Mouse (Mus musculus) spleen, postnatal 0 days (tissue): ENCODE measurements around the gene Nsun2. TPM values are rescaled to one million over a fixed set of nuclear protein-coding genes. Genes with fewer than 3 reads are reported as not detected.

Experiments used
- polyA plus RNA-seq: library from polyadenylated mRNA; unstranded; fragments of >200 nt; fragmentation: Nextera tagmentation; extraction: Ambion mirVana; gene quantifications from 2 replicates; pipeline ENCODE4 v1.2.1, GENCODE M21; 2015

The Nsun2 gene
- 95.3 and 98.4 TPM in 2 replicates for polyA plus RNA-seq

DNA sequence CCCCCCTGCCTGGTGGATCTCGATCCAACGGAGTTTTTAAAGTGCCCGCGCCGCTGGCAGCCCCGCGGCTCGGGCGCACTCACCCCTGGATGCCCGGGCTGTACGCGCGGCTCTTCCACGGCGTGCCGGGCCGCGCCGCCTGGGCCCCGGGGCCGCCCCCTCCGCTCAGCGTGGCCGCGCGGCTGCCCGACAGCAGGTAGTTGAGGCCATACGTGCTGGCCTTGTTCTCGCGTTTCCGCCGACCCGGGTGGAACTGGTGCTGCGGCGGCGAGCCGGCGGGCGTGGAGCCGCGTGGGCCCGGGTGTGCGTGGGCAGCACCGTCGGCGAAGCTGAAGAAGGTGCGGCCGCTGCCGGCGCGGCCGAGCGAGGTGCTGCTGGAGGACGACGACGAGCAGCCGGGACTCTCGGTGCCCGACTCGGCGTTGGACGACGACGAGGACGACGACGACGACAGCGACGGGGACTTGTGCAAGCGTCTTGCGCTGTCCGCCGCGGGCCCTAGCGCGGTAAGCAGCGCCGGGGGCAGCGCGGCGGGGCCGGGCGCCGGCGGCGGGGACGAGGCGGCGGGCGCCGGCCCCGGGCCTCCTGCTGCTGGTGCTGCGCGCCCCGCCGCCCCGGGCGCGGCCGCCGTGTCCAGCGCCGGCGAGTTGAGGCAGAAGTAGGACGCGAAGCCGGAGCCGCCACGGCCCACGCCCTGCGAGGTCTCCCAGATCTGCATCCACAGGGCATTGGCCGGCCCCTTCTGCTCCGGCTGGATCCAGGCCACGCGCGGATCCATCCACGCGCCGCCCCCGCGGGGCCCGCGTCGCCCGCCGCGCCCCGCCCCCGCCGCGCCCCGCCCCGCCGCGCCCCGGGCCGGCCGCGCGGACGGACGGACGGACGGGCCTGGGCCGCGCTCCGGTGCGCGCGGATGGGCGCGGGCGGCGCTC, at the start of gene Nsun2:
Gene Nsun2 (plus strand): TSS at position 342 of the 929 bp plus-strand sequence.

DNA sequence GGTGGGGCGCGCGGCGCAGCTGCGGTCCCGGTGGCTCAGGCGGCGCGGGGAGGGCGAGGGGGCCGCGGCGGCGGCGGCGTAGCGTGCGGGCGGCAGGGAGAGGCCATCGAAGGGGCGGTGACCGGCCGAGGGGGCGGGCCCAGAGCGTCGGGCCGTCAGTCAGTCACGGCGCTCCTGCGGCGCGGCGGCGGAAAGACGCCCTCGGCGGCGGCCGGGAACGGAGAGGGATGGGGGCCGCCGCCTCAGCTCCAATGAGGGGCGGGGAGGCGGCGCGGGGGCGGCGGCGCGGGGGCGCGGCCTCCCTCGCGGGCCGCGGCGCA, 748 bp downstream of the Nsun2 start, which contains the start of gene Tent4a:
Gene Tent4a (minus strand): TSS at position 284 of the 320 bp plus-strand sequence.

GRCm38 (mm10) chr13:69611398-69612174, 78.0 kb downstream of the Nsun2 start, which contains the start of gene Srd5a1:
Gene Srd5a1 (minus strand): TSS chr13:69611442.

Other genes starting within 250 kb of the Nsun2 start
- gene Tent4a, start 871 bp downstream of the Nsun2 start, polyA plus RNA-seq = 4.0 and 4.1 TPM in 2 replicates
- gene Srd5a1, start 77.7 kb downstream of the Nsun2 start, polyA plus RNA-seq = 3.5 and 4.4 TPM in 2 replicates
- not detected in 2 replicates for gene Ube2ql1, start 206.1 kb downstream of the Nsun2 start, polyA plus RNA-seq